Mouse (Mus musculus) embryonic facial prominence, embryonic 14.5 days (tissue): Measurements from ENCODE around the gene Gxylt2. TPM values are rescaled to one million over a fixed set of nuclear protein-coding genes. Genes with fewer than 3 reads are reported as not detected.
A peak's percentile ranks its signal among the peaks of the same experiment; 100 is the strongest.

Source experiments
- ATAC-seq: fragments of 200-750 bp; cut with Nextera tagmentation; 2 replicates; pipeline ENCODE4 v1.8.0; 2017; ENCODE audit warnings: low read depth, moderate number of reproducible peaks, moderate TSS enrichment
- DNase-seq: peaks from one replicate; pipeline ENCODE4 v3.0.0-alpha.2; 2015; ENCODE audit warnings: low spot score
- H3K27ac ChIP-seq: fragments of 300-500 bp; sonication (generic); replicated peaks from 2 replicates; pipeline ENCODE4 v1.5.1; 2014; ENCODE audit warnings: low read depth, mild to moderate bottlenecking, low read length, moderate library complexity
- H3K27me3 ChIP-seq: fragments of 300-500 bp; sonication (generic); replicated peaks from 2 replicates; pipeline ENCODE4 v1.6.1; 2014; ENCODE audit warnings: low read length; ENCODE audit not compliant: control insufficient read depth, insufficient read depth
- H3K36me3 ChIP-seq: fragments of 300-500 bp; sonication (generic); 2 replicates; pipeline ENCODE4 v1.6.1; 2014; ENCODE audit warnings: low read length, mixed read lengths; ENCODE audit not compliant: control insufficient read depth, insufficient read depth
- H3K4me1 ChIP-seq: fragments of 300-500 bp; sonication (generic); 2 replicates; pipeline ENCODE4 v1.6.1; 2014; ENCODE audit warnings: antibody characterized with exemption, low read length; ENCODE audit not compliant: control insufficient read depth, insufficient read depth
- H3K4me2 ChIP-seq: fragments of 300-500 bp; sonication (generic); 2 replicates; pipeline ENCODE4 v1.6.1; 2014; ENCODE audit warnings: low read depth, mild to moderate bottlenecking, low read length, moderate library complexity, mixed read lengths
- H3K4me3 ChIP-seq: fragments of 300-500 bp; sonication (generic); 2 replicates; pipeline ENCODE4 v1.5.1; 2014; ENCODE audit warnings: low read depth, mild to moderate bottlenecking, low read length
- H3K9ac ChIP-seq: fragments of 300-500 bp; sonication (generic); 2 replicates; pipeline ENCODE4 v1.6.1; 2014; ENCODE audit warnings: low read depth, mild to moderate bottlenecking, low read length, moderate library complexity, mixed read lengths
- H3K9me3 ChIP-seq: fragments of 300-500 bp; sonication (generic); 2 replicates; pipeline ENCODE4 v1.6.1; 2016; ENCODE audit warnings: low read length; ENCODE audit not compliant: control insufficient read depth
- WGBS: fragments of 180-500 bp; shearing (Covaris S2); extraction: QIAGEN DNeasy Blood & Tissue Kit; methylation state at CpG from one replicate; pipeline ENCODE4 v1.1.7; 2014; 5-methylcytosine and 5-hydroxymethylcytosine counted together
- polyA plus RNA-seq: library from polyadenylated mRNA; unstranded; fragments of >200 nt; fragmentation: Nextera tagmentation; extraction: Ambion mirVana; gene quantifications from 2 replicates; pipeline ENCODE4 v1.2.1, GENCODE M21; 2014

Gxylt2 gene
- polyA plus RNA-seq, 1 experiment from 2014 or later = 33.7 TPM

- Histone ChIP-seq H3K27ac (no peak overlapping the region), H3K9me3 (no peaks in the 10 kb centered on the region), H3K36me3 (peaks cover 21% of the 10 kb centered on the region), H3K27me3 (no peaks in the 10 kb centered on the region), H3K4me2 (no peak overlapping the region), H3K4me3 (no peak overlapping the region), H3K4me1 (peaks cover 7% of the 10 kb centered on the region; the same call in 1 of the 2 replicates), H3K9ac (no peak overlapping the region)
- no peak for DNase-seq
- WGBS = 77% methylated on average over 6 of the region's 6 CpGs
- no peak for ATAC-seq
These were observed 127.2 kb downstream of the Gxylt2 start for GRCm38 (mm10) chr6:100831751-100832150.

- peak; percentile 96 for ATAC-seq
- Histone ChIP-seq H3K4me2 (peak within 1 kb of the TSS; percentile 58), H3K9me3 (no peaks in the 10 kb centered on the region), H3K4me1 (peaks cover 7% of the 10 kb centered on the region; the same call in 1 of the 2 replicates), H3K27ac (peak within 1 kb of the TSS; percentile 94), H3K9ac (peak within 1 kb of the TSS; percentile 89), H3K4me3 (peak within 1 kb of the TSS; percentile 87), H3K27me3 (no peaks in the 10 kb centered on the region), H3K36me3 (peaks cover 37% of the 10 kb centered on the region)
- peak; percentile 95 for DNase-seq
- 1% methylated on average over 7 of the region's 50 CpGs for WGBS
These were observed 128.8 kb downstream of the Gxylt2 start, which contains the start of gene Ppp4r2 for GRCm38 (mm10) chr6:100833355-100833754. Gene Ppp4r2 (plus strand): TSS chr6:100833622.

GRCm38 (mm10) chr6:100833811-100834481, 129.4 kb downstream of the Gxylt2 start:
- H3K4me2 ChIP-seq = peak overlapping the region; percentile 58
- H3K9ac ChIP-seq = peak overlapping the region; percentile 89
- H3K27ac ChIP-seq = peak overlapping the region; percentile 94
- peaks cover 7% of the 10 kb centered on the region; the same call in 1 of the 2 replicates for H3K4me1 ChIP-seq
- DNase-seq (peak; percentile 73), ATAC-seq (peak; percentile 88)
- H3K9me3 ChIP-seq = no peaks in the 10 kb centered on the region
- no peaks in the 10 kb centered on the region for H3K27me3 ChIP-seq
- peak overlapping the region; percentile 87 for H3K4me3 ChIP-seq
- peaks cover 42% of the 10 kb centered on the region for H3K36me3 ChIP-seq
- 1% methylated on average over 19 of the region's 72 CpGs for WGBS

GRCm38 (mm10) chr6:100834489-100835160, 130.1 kb downstream of the Gxylt2 start:
- Histone ChIP-seq H3K4me1 (peaks cover 7% of the 10 kb centered on the region; the same call in 1 of the 2 replicates), H3K4me3 (peak overlapping the region; percentile 87), H3K9ac (peak overlapping the region; percentile 89), H3K27me3 (no peaks in the 10 kb centered on the region), H3K27ac (peak overlapping the region; percentile 94; the same call in 1 of the 2 replicates), H3K4me2 (peak overlapping the region; percentile 58), H3K36me3 (peaks cover 49% of the 10 kb centered on the region), H3K9me3 (no peaks in the 10 kb centered on the region)
- 32% methylated on average over 9 of the region's 9 CpGs for WGBS
- ATAC-seq (no peak), DNase-seq (no peak)

GRCm38 (mm10) chr6:100845058-100845457, 140.5 kb downstream of the Gxylt2 start:
- ATAC-seq = no peak
- H3K36me3 ChIP-seq = peaks cover 63% of the 10 kb centered on the region
- WGBS = 95% methylated on average over 4 of the region's 4 CpGs
- no peaks in the 10 kb centered on the region for H3K9me3 ChIP-seq
- H3K4me1 ChIP-seq = no peaks in the 10 kb centered on the region
- DNase-seq = no peak
- H3K4me3 ChIP-seq = no peak overlapping the region
- H3K27ac ChIP-seq = no peak overlapping the region
- H3K9ac ChIP-seq = no peak overlapping the region
- no peak overlapping the region for H3K4me2 ChIP-seq
- no peaks in the 10 kb centered on the region for H3K27me3 ChIP-seq

GRCm38 (mm10) chr6:100847264-100847663, 142.7 kb downstream of the Gxylt2 start:
- H3K4me3 ChIP-seq = no peak overlapping the region
- H3K36me3 ChIP-seq = peaks cover 56% of the 10 kb centered on the region
- no peak overlapping the region for H3K27ac ChIP-seq
- WGBS = 80% methylated on average over 5 of the region's 5 CpGs
- H3K9ac ChIP-seq = no peak overlapping the region
- H3K9me3 ChIP-seq = no peaks in the 10 kb centered on the region
- no peaks in the 10 kb centered on the region for H3K27me3 ChIP-seq
- ATAC-seq (no peak), DNase-seq (no peak)
- no peaks in the 10 kb centered on the region for H3K4me1 ChIP-seq
- H3K4me2 ChIP-seq = no peak overlapping the region

- Histone ChIP-seq H3K4me3 (no peak overlapping the region), H3K4me2 (no peak overlapping the region), H3K27me3 (no peaks in the 10 kb centered on the region), H3K9ac (no peak overlapping the region), H3K4me1 (no peaks in the 10 kb centered on the region), H3K36me3 (peaks cover 48% of the 10 kb centered on the region), H3K27ac (no peak overlapping the region), H3K9me3 (no peaks in the 10 kb centered on the region)
- 87% methylated on average over 9 of the region's 9 CpGs for WGBS
- no peak for ATAC-seq
- no peak for DNase-seq
These were observed 144.3 kb downstream of the Gxylt2 start for GRCm38 (mm10) chr6:100848682-100849375.

- Histone ChIP-seq H3K9ac (no peak overlapping the region), H3K4me3 (no peak overlapping the region), H3K4me1 (no peaks in the 10 kb centered on the region), H3K27ac (no peak overlapping the region), H3K4me2 (no peak overlapping the region), H3K9me3 (no peaks in the 10 kb centered on the region), H3K27me3 (no peaks in the 10 kb centered on the region), H3K36me3 (peaks cover 49% of the 10 kb centered on the region)
- DNase-seq = no peak
- whole genome bisulfite sequencing = 83% methylated on average over 9 of the region's 9 CpGs
- ATAC-seq = no peak
These were observed 146.1 kb downstream of the Gxylt2 start for GRCm38 (mm10) chr6:100850671-100851081.
